Mouse (Mus musculus) heart, postnatal 0 days (tissue): Measurements from ENCODE around the gene Zbtb11. TPM values are rescaled to one million over a fixed set of nuclear protein-coding genes. Genes with fewer than 3 reads are reported as not detected.

Source experiments
- ATAC-seq: fragments of 200-750 bp; cut with Nextera tagmentation; 2 replicates; pipeline ENCODE4 v1.8.0; 2017; ENCODE audit warnings: low read depth, moderate number of reproducible peaks, moderate library complexity; ENCODE audit not compliant: insufficient read depth
- DNase-seq: peaks from one replicate; pipeline ENCODE4 v3.0.0-alpha.2; 2016; ENCODE audit warnings: low spot score
- H3K27ac ChIP-seq: fragments of 300-500 bp; sonication (generic); 2 replicates; pipeline ENCODE4 v1.5.1; 2014; ENCODE audit warnings: low read depth, mild to moderate bottlenecking
- H3K27me3 ChIP-seq: fragments of 300-500 bp; sonication (generic); 2 replicates; pipeline ENCODE4 v1.6.1; 2014; ENCODE audit warnings: low read length, mixed read lengths; ENCODE audit not compliant: control insufficient read depth, insufficient read depth
- H3K36me3 ChIP-seq: fragments of 300-500 bp; sonication (generic); replicated peaks from 2 replicates; pipeline ENCODE4 v1.6.1; 2014; ENCODE audit warnings: low read length, mixed read lengths; ENCODE audit not compliant: control insufficient read depth, insufficient read depth
- H3K4me1 ChIP-seq: fragments of 300-500 bp; sonication (generic); 2 replicates; pipeline ENCODE4 v1.6.1; 2014; ENCODE audit warnings: antibody characterized with exemption; ENCODE audit not compliant: control insufficient read depth, insufficient read depth
- H3K4me2 ChIP-seq: fragments of 300-500 bp; sonication (generic); 2 replicates; pipeline ENCODE4 v1.6.1; 2014; ENCODE audit warnings: low read depth, mild to moderate bottlenecking, low read length, moderate library complexity
- H3K4me3 ChIP-seq: fragments of 300-500 bp; sonication (generic); 2 replicates; pipeline ENCODE4 v1.5.1; 2014; ENCODE audit warnings: low read depth, low read length
- H3K9ac ChIP-seq: fragments of 300-500 bp; sonication (generic); replicated peaks from 2 replicates; pipeline ENCODE4 v1.6.1; 2014; ENCODE audit warnings: low read depth, low read length, mixed read lengths
- H3K9me3 ChIP-seq: fragments of 300-500 bp; sonication (generic); replicated peaks from 2 replicates; pipeline ENCODE4 v1.6.1; 2016; ENCODE audit warnings: low read length; ENCODE audit not compliant: control insufficient read depth
- CTCF ChIP-seq: IDR thresholded peaks from 2 replicates; pipeline ENCODE4 v1.5.1; 2016; ENCODE audit warnings: antibody characterized with exemption, control low read depth, low read depth
- EP300 ChIP-seq: IDR thresholded peaks from 2 replicates; pipeline ENCODE4 v1.6.1; 2016; ENCODE audit warnings: antibody characterized with exemption, low read depth
- WGBS: fragments of 180-500 bp; shearing (Covaris S2); extraction: QIAGEN DNeasy Blood & Tissue Kit; methylation state at CpG from one replicate; pipeline ENCODE4 v1.1.7; 2014; 5-methylcytosine and 5-hydroxymethylcytosine counted together
- polyA plus RNA-seq: library from polyadenylated mRNA; unstranded; fragments of >200 nt; fragmentation: Nextera tagmentation; extraction: Ambion mirVana; gene quantifications from 2 replicates; pipeline ENCODE4 v1.2.1, GENCODE M21; 2015
- total RNA-seq: library from RNA; depleted of rRNA; stranded (reverse); fragments of >200 nt; gene quantifications from 2 replicates; pipeline ENCODE4 v1.2.3, GENCODE M21; 2014; ENCODE audit warnings: low replicate concordance

The Zbtb11 gene
- total and polyA plus RNA-seq, 2 experiments from 2014 or later, result 6.7 to 14.5 TPM

GRCm38 (mm10) chr16:55971735-55972615 lies 1.7 kb upstream of the Zbtb11 start:
- H3K4me2 ChIP-seq, result no peak overlapping the region
- ATAC-seq, result no peak
- H3K36me3 ChIP-seq, result peaks cover 44% of the 10 kb centered on the region

GRCm38 (mm10) chr16:55972626-55973201 lies 969 bp upstream of the Zbtb11 start:
- H3K9ac ChIP-seq, result no peak overlapping the region
- peak overlapping the region; percentile 95 for H3K4me3 ChIP-seq
- no peaks in the 10 kb centered on the region for H3K9me3 ChIP-seq
- H3K4me2 ChIP-seq, result peak overlapping the region; percentile 61
- WGBS, result 57% methylated on average over 10 of the region's 10 CpGs
- ATAC-seq (no peak), DNase-seq (no peak)
- H3K27me3 ChIP-seq, result no peaks in the 10 kb centered on the region
- H3K27ac ChIP-seq, result peak overlapping the region; percentile 18; the same call in 1 of the 2 replicates
- TF ChIP-seq EP300 (no peak), CTCF (no peak)
- peaks cover 8% of the 10 kb centered on the region; the same call in 1 of the 2 replicates for H3K4me1 ChIP-seq
- H3K36me3 ChIP-seq, result peaks cover 44% of the 10 kb centered on the region

More at GRCm38 (mm10) chr16:55971735-55972615, 1.7 kb upstream of the Zbtb11 start:
- Histone ChIP-seq H3K9ac (no peak overlapping the region), H3K4me1 (peaks cover 8% of the 10 kb centered on the region; the same call in 1 of the 2 replicates), H3K9me3 (no peaks in the 10 kb centered on the region), H3K27ac (no peak overlapping the region), H3K4me3 (no peak overlapping the region), H3K27me3 (no peaks in the 10 kb centered on the region)
- no peak for DNase-seq
- WGBS, result 74% methylated on average over 6 of the region's 6 CpGs
- no peak for TF ChIP-seq EP300
- no peak for TF ChIP-seq CTCF

- no peaks in the 10 kb centered on the region for H3K9me3 ChIP-seq
- H3K27me3 ChIP-seq, result no peaks in the 10 kb centered on the region
- H3K4me1 ChIP-seq, result peaks cover 5% of the 10 kb centered on the region; the same call in 1 of the 2 replicates
- peak overlapping the region; percentile 87 for H3K27ac ChIP-seq
- peak overlapping the region; percentile 95 for H3K4me3 ChIP-seq
- DNase-seq (peak; percentile 89), ATAC-seq (peak; percentile 88)
- peak overlapping the region; percentile 95 for H3K9ac ChIP-seq
- H3K4me2 ChIP-seq, result peak overlapping the region; percentile 75
- no peak for TF ChIP-seq EP300
- no peak for TF ChIP-seq CTCF
- H3K36me3 ChIP-seq, result peaks cover 34% of the 10 kb centered on the region
- under 1% methylated on average over 48 of the region's 55 CpGs for WGBS
These were observed 696 bp downstream of the Zbtb11 start for GRCm38 (mm10) chr16:55974256-55974902.

- Histone ChIP-seq H3K4me1 (peaks cover 5% of the 10 kb centered on the region; the same call in 1 of the 2 replicates), H3K27me3 (no peaks in the 10 kb centered on the region), H3K9me3 (no peaks in the 10 kb centered on the region), H3K4me3 (peak overlapping the region; percentile 95), H3K9ac (peak overlapping the region; percentile 95), H3K4me2 (peak overlapping the region; percentile 75), H3K36me3 (peaks cover 28% of the 10 kb centered on the region), H3K27ac (peak overlapping the region; percentile 87)
- no peak for TF ChIP-seq CTCF
- no peak for TF ChIP-seq EP300
- WGBS, result 5% methylated on average over 14 of the region's 14 CpGs
- DNase-seq (peak; percentile 80), ATAC-seq (peak; percentile 29; the same call in 1 of the 2 replicates)
These were observed 1.2 kb downstream of the Zbtb11 start for GRCm38 (mm10) chr16:55974903-55975285.

- Histone ChIP-seq H3K27ac (no peak overlapping the region), H3K9ac (no peak overlapping the region), H3K4me2 (no peak overlapping the region), H3K4me3 (no peak overlapping the region), H3K27me3 (no peaks in the 10 kb centered on the region), H3K9me3 (no peaks in the 10 kb centered on the region), H3K4me1 (no peaks in the 10 kb centered on the region), H3K36me3 (peaks cover 37% of the 10 kb centered on the region)
- TF ChIP-seq CTCF (no peak), EP300 (no peak)
- 89% methylated on average over 3 of the region's 3 CpGs for WGBS
- ATAC-seq (no peak), DNase-seq (no peak)
These were observed 12.3 kb downstream of the Zbtb11 start for GRCm38 (mm10) chr16:55986001-55986400.
